Mouse (Mus musculus): ENCODE results near the gene Gm4985. TPM values are rescaled to one million over a fixed set of nuclear protein-coding genes. Genes with fewer than 3 reads are reported as not detected.
"Not testable (repeated sequence)": the region's sequence is repeated elsewhere in the genome, so short reads cannot be mapped to it uniquely, and the experiment has no call there.

The Gm4985 gene
- not detected for polyA plus RNA-seq (2021)

GRCm38 (mm10) chrX:23958834-23959233 is at the start of gene Gm4985:
Gene Gm4985, minus strand, starts transcription at chrX:23958934.
- DNase-seq (ENCODE audit: low read depth, low spot score); CTCF ChIA-PET; in situ Hi-C loops (cut with MboI; ENCODE audit: low pct_unique_long_range_greater_than_20kb); ATAC-seq; H3K27me3 ChIP-seq; POLR2A ChIA-PET: not testable (repeated sequence)

- TF ChIP-seq CTCF (IDR thresholded peaks at IDR 0.05), result no peak
- in situ Hi-C loops (cut with MboI; ENCODE audit: low pct_unique_long_range_greater_than_20kb), result no loop called here
- POLR2A ChIA-PET, result no interaction called here
- no peak for ATAC-seq
- peaks cover 16% of the 10 kb centered on the region for H3K27me3 ChIP-seq
- no peak for DNase-seq (ENCODE audit: low read depth, low spot score)
- CTCF ChIA-PET, result no interaction called here
These were observed 4.6 kb downstream of the Gm4985 start for GRCm38 (mm10) chrX:23954161-23954560.

Other genes starting within 250 kb of the Gm4985 start
- gene Gm4907, start 76.4 kb downstream of the Gm4985 start, polyA plus RNA-seq (2021), result 0.05 TPM